Mouse (Mus musculus): ENCODE data around the gene Rnf215.
"Not testable (repeated sequence)": the region's sequence is repeated elsewhere in the genome, so short reads cannot be mapped to it uniquely, and the experiment has no call there.

Rnf215 gene

GRCm38 (mm10) chr11:4147098-4147497 is 12.1 kb downstream of the Rnf215 start:
- DNase-seq (ENCODE audit: low spot score in 2 of 2) = no peak

- DNase-seq (ENCODE audit: low spot score in 2 of 2) = no peak
These were observed 13.1 kb downstream of the Rnf215 start for GRCm38 (mm10) chr11:4148120-4148519.

GRCm38 (mm10) chr11:4148536-4149156 is 13.6 kb downstream of the Rnf215 start:
- DNase-seq (ENCODE audit: low spot score in 2 of 2) = no peak

GRCm38 (mm10) chr11:4149886-4150285 is 14.9 kb downstream of the Rnf215 start:
- no peak for DNase-seq (ENCODE audit: low spot score in 2 of 2)

GRCm38 (mm10) chr11:4153694-4154093 is 18.7 kb downstream of the Rnf215 start:
- no peak for DNase-seq (ENCODE audit: low spot score in 2 of 2)

- no peak for DNase-seq (ENCODE audit: low spot score in 2 of 2)
These were observed 20.6 kb downstream of the Rnf215 start for GRCm38 (mm10) chr11:4155641-4156040.

GRCm38 (mm10) chr11:4158676-4159075 is 23.7 kb downstream of the Rnf215 start:
- no peak for DNase-seq (ENCODE audit: low spot score in 2 of 2)

GRCm38 (mm10) chr11:4159808-4160708 is 25.1 kb downstream of the Rnf215 start, which contains the start of the genes Ccdc157 and Sf3a1:
Gene Ccdc157 (minus strand): TSS chr11:4160293.
Gene Sf3a1 (plus strand): TSS chr11:4160350.
- DNase-seq (ENCODE audit: low spot score in 2 of 2) = peak; percentile 86 to 91

GRCm38 (mm10) chr11:4160758-4161480 is 25.9 kb downstream of the Rnf215 start:
- DNase-seq (ENCODE audit: low spot score in 2 of 2) = no peak

- DNase-seq (ENCODE audit: low spot score in 2 of 2) = no peak
These were observed 29.7 kb downstream of the Rnf215 start for GRCm38 (mm10) chr11:4164701-4165100.

GRCm38 (mm10) chr11:4166467-4167090 is 31.6 kb downstream of the Rnf215 start:
- DNase-seq (ENCODE audit: low spot score in 2 of 2) = no peak

GRCm38 (mm10) chr11:4174586-4174985 is 39.6 kb downstream of the Rnf215 start:
- no peak for DNase-seq (ENCODE audit: low spot score in 2 of 2)

- DNase-seq (ENCODE audit: low spot score in 2 of 2) = no peak
These were observed 42.7 kb downstream of the Rnf215 start for GRCm38 (mm10) chr11:4177716-4178115.

GRCm38 (mm10) chr11:4182061-4182460 is 47.1 kb downstream of the Rnf215 start:
- DNase-seq (ENCODE audit: low spot score in 2 of 2) = no peak

- no peak for DNase-seq (ENCODE audit: low spot score in 2 of 2)
These were observed 48.5 kb downstream of the Rnf215 start for GRCm38 (mm10) chr11:4183511-4183910.

- DNase-seq (ENCODE audit: low spot score in 2 of 2) = no peak
These were observed 49.4 kb downstream of the Rnf215 start for GRCm38 (mm10) chr11:4184251-4184952.

- not testable (repeated sequence) for DNase-seq (ENCODE audit: low spot score in 2 of 2)
These were observed 50.5 kb downstream of the Rnf215 start for GRCm38 (mm10) chr11:4185480-4185879.

GRCm38 (mm10) chr11:4186486-4187317 is 51.7 kb downstream of the Rnf215 start, which contains the start of gene Tbc1d10a:
Gene Tbc1d10a (plus strand): TSS chr11:4186789.
- DNase-seq (ENCODE audit: low spot score in 2 of 2) = peak; percentile 97 to 99

GRCm38 (mm10) chr11:4187318-4187700 is 52.3 kb downstream of the Rnf215 start:
- DNase-seq (ENCODE audit: low spot score in 2 of 2) = no peak

GRCm38 (mm10) chr11:4189182-4189581 is 54.2 kb downstream of the Rnf215 start:
- DNase-seq (ENCODE audit: low spot score in 2 of 2) = no peak
